Mouse (Mus musculus): Measurements from ENCODE around the gene Meaf6. TPM values are rescaled to one million over a fixed set of nuclear protein-coding genes. Genes with fewer than 3 reads are reported as not detected.

The Meaf6 gene
- polyA plus RNA-seq, 1 experiment = 39.6 TPM

DNA sequence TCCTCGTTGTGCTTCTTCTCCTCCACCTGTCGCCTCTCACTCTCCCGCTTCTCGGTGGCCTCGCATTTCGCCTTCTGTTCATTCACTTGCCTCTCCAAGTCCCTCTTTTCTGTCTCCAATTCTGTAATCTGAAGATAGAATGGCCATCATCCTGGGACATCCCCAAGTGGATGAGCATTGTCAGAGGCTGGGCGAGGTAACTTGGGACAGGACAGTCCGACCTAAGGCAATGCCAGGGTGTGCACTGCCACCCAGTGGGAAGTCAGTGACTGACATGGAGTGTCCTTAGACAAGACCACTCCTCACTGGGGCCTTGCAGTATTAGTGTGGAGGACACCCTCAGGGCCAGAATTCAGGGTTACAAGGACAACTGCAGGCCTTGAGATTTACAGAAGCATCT, 25.9 kb upstream of the Meaf6 start:
- peaks cover 12% of the 10 kb centered on the region for H3K36me3 ChIP-seq (ENCODE audit: control insufficient read depth, insufficient read depth, low read length, poor library complexity, severe bottlenecking)
- no peaks in the 10 kb centered on the region for H3K27me3 ChIP-seq (ENCODE audit: control insufficient read depth, insufficient read depth, low read length, poor library complexity, severe bottlenecking)
- H3K9ac ChIP-seq (ENCODE audit: low read depth, poor library complexity, severe bottlenecking) = no peak overlapping the region
- TF ChIP-seq CTCF (IDR thresholded peaks at IDR 0.05; ENCODE audit: low read depth, low read length) = peak; percentile 94
- no peak for TF ChIP-seq POLR2A (IDR thresholded peaks at IDR 0.05; ENCODE audit: insufficient read depth, low read length)
- 0 out of 2 replicates have a peak, but pooled peaks have one; percentile 13 for TF ChIP-seq EP300 (IDR thresholded peaks at IDR 0.05; ENCODE audit: insufficient read depth, low read depth, low read length)
- peak overlapping the region; percentile 16; the same call in 1 of the 2 replicates for H3K4me3 ChIP-seq (ENCODE audit: low read depth, low read length)
- no peaks in the 10 kb centered on the region for H3K9me3 ChIP-seq (replicated peaks; ENCODE audit: control insufficient read depth, insufficient read depth, low read length, poor library complexity, severe bottlenecking)
- H3K27ac ChIP-seq (ENCODE audit: insufficient read depth, low read length) = no peak overlapping the region
- no peaks in the 10 kb centered on the region for H3K4me1 ChIP-seq (ENCODE audit: control insufficient read depth, insufficient read depth, low read length)

DNA sequence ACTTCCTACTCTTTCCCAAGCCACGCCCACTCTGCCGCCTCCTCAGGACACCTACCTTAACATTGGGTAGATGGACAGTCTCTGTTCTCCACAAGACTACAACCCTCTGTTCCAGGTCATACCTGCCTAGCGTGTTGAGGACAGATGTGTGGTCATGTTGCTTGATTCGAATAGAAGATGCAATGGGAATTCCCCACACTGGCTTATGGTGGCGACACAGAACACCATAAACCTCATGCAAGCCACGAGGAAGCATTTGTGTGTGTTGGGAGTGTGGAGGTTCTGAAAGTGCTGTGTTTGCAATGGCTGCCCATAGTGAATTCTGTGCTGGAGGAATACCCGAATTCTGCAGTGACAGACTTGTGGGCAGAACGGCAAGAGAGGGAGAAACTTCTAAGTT, 21.1 kb upstream of the Meaf6 start:
- no peaks in the 10 kb centered on the region for H3K27me3 ChIP-seq (ENCODE audit: control insufficient read depth, insufficient read depth, low read length, poor library complexity, severe bottlenecking)
- H3K4me1 ChIP-seq (ENCODE audit: control insufficient read depth, insufficient read depth, low read length) = no peaks in the 10 kb centered on the region
- H3K4me3 ChIP-seq (ENCODE audit: low read depth, low read length) = no peak overlapping the region
- H3K9me3 ChIP-seq (replicated peaks; ENCODE audit: control insufficient read depth, insufficient read depth, low read length, poor library complexity, severe bottlenecking) = no peaks in the 10 kb centered on the region
- no peak overlapping the region for H3K27ac ChIP-seq (ENCODE audit: insufficient read depth, low read length)
- no peak overlapping the region for H3K9ac ChIP-seq (ENCODE audit: low read depth, poor library complexity, severe bottlenecking)
- H3K36me3 ChIP-seq (ENCODE audit: control insufficient read depth, insufficient read depth, low read length, poor library complexity, severe bottlenecking) = peaks cover under 1% of the 10 kb centered on the region; the same call in 1 of the 2 replicates
- TF ChIP-seq CTCF (IDR thresholded peaks at IDR 0.05; ENCODE audit: low read depth, low read length) (no peak), POLR2A (IDR thresholded peaks at IDR 0.05; ENCODE audit: insufficient read depth, low read length) (no peak), EP300 (IDR thresholded peaks at IDR 0.05; ENCODE audit: insufficient read depth, low read depth, low read length) (no peak)

DNA sequence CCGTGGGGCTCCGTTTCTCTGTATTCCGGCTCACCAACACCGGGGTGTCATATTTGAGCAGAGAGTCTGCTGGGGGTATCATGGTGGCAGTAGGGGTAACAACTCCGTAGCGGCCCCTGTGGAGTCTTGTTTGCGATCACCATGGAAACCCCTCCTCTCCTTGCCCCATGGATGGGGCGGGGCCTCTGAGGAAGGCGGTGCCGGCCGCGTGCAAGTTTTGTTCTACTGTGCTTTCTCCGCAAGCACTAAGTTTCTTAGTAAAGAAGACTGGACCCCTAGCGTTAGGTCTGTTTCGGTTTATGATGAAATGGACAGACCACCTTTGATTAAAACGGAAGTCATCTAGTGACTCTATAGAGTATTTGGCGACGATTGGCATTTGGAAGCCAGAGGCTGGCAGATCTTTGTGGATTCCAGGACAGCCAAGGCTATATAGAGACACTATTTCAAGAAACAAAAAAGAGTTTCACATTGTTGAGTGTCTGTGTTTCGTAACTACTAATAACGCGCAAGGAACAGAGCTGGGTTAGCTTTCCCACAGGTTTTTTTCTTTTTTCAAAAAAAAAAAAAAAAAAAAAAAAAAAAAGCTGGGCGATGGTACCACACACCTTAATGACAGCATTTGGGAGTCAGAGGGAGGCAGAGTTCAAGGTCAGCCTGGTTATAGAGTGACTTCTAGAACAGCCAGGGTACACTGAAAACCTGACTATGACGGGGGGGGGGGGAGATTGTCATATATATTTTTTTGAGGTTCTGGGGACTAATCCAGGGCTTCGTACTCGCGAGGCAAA, 19.2 kb upstream of the Meaf6 start, which contains the start of gene Dnali1:
TSS of gene Dnali1 (minus strand) at position 187 of the 791 bp plus-strand sequence.
- Histone ChIP-seq H3K9ac (ENCODE audit: low read depth, poor library complexity, severe bottlenecking) (peak within 1 kb of the TSS; percentile 82), H3K4me3 (ENCODE audit: low read depth, low read length) (peak within 1 kb of the TSS; percentile 100), H3K36me3 (ENCODE audit: control insufficient read depth, insufficient read depth, low read length, poor library complexity, severe bottlenecking) (peaks cover 13% of the 10 kb centered on the region), H3K27me3 (ENCODE audit: control insufficient read depth, insufficient read depth, low read length, poor library complexity, severe bottlenecking) (no peaks in the 10 kb centered on the region), H3K4me1 (ENCODE audit: control insufficient read depth, insufficient read depth, low read length) (no peaks in the 10 kb centered on the region), H3K9me3 (replicated peaks; ENCODE audit: control insufficient read depth, insufficient read depth, low read length, poor library complexity, severe bottlenecking) (no peaks in the 10 kb centered on the region), H3K27ac (ENCODE audit: insufficient read depth, low read length) (no peak within 1 kb of the TSS)
- TF ChIP-seq CTCF (IDR thresholded peaks at IDR 0.05; ENCODE audit: low read depth, low read length) (no peak), EP300 (IDR thresholded peaks at IDR 0.05; ENCODE audit: insufficient read depth, low read depth, low read length) (no peak), POLR2A (IDR thresholded peaks at IDR 0.05; ENCODE audit: insufficient read depth, low read length) (no peak)

DNA sequence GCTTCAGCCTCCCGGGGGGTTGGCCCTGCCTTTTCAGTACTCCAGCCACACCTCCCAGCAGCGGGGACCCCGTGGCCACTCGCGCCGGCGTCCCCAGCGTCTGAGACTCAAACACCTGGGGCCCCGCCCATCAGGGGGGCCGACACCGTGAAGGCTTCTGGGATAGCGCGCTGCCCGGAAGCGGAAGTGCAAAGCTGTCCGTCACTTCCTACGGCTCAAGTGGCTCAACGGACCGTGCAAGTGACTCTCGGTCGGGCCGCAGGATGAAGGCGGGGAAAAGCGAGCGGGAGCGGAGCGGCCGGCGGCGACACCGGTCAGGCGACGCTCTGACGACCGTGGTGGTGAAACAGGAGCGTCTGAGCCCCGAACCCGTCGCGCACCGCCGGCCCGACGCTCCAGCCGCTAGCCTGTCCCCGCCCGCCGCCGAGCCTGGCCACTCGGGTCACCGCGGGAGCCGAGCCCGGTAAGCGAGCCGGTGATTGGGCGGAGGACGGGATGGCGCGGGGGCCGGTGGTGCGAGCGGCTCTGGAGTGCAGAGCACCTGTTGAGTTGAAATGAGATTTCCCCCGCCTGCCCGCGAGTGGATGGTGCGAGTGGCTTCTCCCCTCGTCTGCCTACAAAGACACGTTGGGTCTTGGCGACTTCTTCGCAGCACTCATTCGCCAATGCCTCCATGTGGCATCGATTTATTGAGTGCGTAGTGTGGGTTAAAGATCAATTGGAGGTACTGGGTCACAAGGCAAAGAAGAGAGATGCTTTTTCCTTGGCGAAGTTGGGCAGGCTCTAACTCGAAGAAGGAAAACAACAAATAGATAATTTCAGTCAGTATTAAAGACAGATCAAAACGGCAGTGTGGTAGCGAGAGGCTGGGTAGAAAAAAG, 18.2 kb upstream of the Meaf6 start, which contains the start of gene Snip1:
TSS of gene Snip1 (plus strand) at position 183 of the 881 bp plus-strand sequence.
- TF ChIP-seq POLR2A (IDR thresholded peaks at IDR 0.05; ENCODE audit: insufficient read depth, low read length) = peak; percentile 89
- TF ChIP-seq EP300 (IDR thresholded peaks at IDR 0.05; ENCODE audit: insufficient read depth, low read depth, low read length) = no peak
- Histone ChIP-seq H3K36me3 (ENCODE audit: control insufficient read depth, insufficient read depth, low read length, poor library complexity, severe bottlenecking) (peaks cover 19% of the 10 kb centered on the region), H3K4me3 (ENCODE audit: low read depth, low read length) (peak within 1 kb of the TSS; percentile 100), H3K27me3 (ENCODE audit: control insufficient read depth, insufficient read depth, low read length, poor library complexity, severe bottlenecking) (no peaks in the 10 kb centered on the region), H3K27ac (ENCODE audit: insufficient read depth, low read length) (no peak within 1 kb of the TSS), H3K9ac (ENCODE audit: low read depth, poor library complexity, severe bottlenecking) (peak within 1 kb of the TSS; percentile 82), H3K4me1 (ENCODE audit: control insufficient read depth, insufficient read depth, low read length) (no peaks in the 10 kb centered on the region), H3K9me3 (replicated peaks; ENCODE audit: control insufficient read depth, insufficient read depth, low read length, poor library complexity, severe bottlenecking) (no peaks in the 10 kb centered on the region)

DNA sequence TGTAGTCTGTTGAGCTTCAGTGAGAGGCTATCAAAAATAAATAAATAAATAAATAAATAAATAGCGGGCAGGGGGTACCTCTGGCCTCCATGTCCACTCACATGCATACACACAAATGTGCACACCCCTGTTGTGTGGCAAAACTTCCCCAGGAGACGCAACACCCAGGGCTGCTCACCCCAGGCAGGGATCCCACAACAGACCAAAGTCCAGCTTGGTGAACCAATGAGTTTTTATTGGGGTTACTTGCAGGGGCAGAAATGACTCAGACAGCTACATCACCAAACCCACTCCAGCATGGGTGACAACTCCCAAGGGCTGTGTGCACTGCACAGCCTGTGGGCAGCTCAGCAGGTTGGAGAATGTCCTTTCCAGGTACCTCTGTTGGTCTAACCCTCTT, 7.2 kb upstream of the Meaf6 start:
- TF ChIP-seq POLR2A (IDR thresholded peaks at IDR 0.05; ENCODE audit: insufficient read depth, low read length) (no peak), CTCF (IDR thresholded peaks at IDR 0.05; ENCODE audit: low read depth, low read length) (no peak), EP300 (IDR thresholded peaks at IDR 0.05; ENCODE audit: insufficient read depth, low read depth, low read length) (no peak)
- no peak overlapping the region for H3K4me3 ChIP-seq (ENCODE audit: low read depth, low read length)
- H3K27ac ChIP-seq (ENCODE audit: insufficient read depth, low read length) = no peak overlapping the region
- no peaks in the 10 kb centered on the region for H3K4me1 ChIP-seq (ENCODE audit: control insufficient read depth, insufficient read depth, low read length)
- H3K9ac ChIP-seq (ENCODE audit: low read depth, poor library complexity, severe bottlenecking) = no peak overlapping the region
- H3K27me3 ChIP-seq (ENCODE audit: control insufficient read depth, insufficient read depth, low read length, poor library complexity, severe bottlenecking) = no peaks in the 10 kb centered on the region
- peaks cover 29% of the 10 kb centered on the region for H3K36me3 ChIP-seq (ENCODE audit: control insufficient read depth, insufficient read depth, low read length, poor library complexity, severe bottlenecking)
- no peaks in the 10 kb centered on the region for H3K9me3 ChIP-seq (replicated peaks; ENCODE audit: control insufficient read depth, insufficient read depth, low read length, poor library complexity, severe bottlenecking)

Measured in ES-Bruce4 (cell line).